Mouse (Mus musculus): Measurements from ENCODE around the gene Rps18.
"Not testable (repeated sequence)": the region's sequence is repeated elsewhere in the genome, so short reads cannot be mapped to it uniquely, and the experiment has no call there.

The Rps18 gene

DNA sequence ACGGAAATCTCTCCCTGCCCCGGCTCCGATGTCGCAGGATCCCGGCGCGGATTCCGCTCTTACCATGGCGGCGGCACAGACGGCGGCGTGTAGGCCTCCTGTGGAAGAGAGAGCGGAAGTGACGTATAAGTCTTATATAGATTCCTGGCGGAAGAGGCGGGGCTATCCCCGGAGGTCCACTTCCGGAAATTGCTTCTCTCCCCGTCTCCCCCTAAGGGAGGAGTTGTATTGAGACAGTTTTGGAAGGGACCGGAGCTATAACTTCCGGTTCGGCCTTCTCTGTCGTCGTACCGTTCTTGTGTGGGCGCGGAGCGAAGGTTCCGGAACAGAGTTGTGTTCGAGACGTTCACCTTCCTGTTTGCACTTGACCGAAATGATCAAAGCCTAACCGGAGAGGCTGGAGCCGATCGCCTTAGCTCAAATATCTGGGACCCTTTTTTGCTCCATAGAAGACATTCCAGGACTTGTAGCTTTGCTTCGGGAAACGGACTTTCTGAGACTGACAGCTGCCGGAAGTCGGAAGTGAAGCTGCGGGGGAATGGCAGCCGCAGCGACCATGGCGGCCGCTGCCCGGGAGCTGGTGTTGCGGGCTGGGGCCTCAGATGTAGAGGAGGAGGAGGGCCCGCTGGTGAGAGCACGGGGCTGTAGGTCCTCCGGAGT lies at the start of gene Rps18, which contains the start of gene Vps52:
Gene Rps18 (minus strand): TSS at position 447 of the 660 bp plus-strand sequence.
Gene Vps52 (plus strand): TSS at position 258 of the 660 bp plus-strand sequence.
- peak; percentile 91 for DNase-seq (ENCODE audit: low spot score)

DNA sequence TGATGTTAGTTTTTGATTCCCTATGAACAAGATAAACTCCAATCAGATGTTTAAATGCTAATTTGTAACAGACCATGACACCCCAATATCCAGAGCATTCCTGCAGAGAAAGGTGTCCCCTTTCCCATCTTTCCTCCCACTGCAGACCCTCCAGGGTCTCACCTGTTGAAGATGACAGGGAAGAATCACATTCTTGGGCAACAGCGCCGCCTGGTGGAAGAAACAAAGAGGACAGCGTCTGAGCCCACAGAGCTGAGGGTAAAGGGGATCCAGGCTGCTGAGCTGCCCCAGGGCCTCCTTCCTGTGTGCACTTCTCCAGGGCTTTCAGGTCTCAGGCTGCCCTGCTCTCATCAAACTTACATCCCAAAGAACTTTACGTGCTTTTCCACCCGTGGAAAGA lies 47.6 kb upstream of the Rps18 start:
- DNase-seq (ENCODE audit: low spot score): peak; percentile 30

DNA sequence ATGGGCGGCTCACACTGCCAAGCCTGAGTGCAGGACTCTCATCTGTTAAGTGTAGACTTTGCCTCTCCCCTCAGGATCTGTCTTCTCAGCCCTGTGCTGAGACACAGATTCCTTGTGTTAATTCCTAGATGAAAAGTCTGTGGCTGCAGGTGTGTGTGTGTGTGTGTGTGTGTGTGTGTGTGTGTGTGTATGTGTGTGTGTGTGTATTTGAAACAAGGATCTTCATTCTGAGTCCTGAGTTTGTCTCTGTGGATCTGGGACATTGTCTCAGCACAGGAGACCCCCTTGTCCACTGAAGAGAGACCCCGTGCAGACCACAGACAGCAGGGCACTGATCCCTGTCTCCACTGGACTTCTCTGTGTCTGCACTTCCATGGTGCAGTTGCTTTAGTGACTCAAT lies 45.0 kb upstream of the Rps18 start:
- DNase-seq (ENCODE audit: low spot score): not testable (repeated sequence)

DNA sequence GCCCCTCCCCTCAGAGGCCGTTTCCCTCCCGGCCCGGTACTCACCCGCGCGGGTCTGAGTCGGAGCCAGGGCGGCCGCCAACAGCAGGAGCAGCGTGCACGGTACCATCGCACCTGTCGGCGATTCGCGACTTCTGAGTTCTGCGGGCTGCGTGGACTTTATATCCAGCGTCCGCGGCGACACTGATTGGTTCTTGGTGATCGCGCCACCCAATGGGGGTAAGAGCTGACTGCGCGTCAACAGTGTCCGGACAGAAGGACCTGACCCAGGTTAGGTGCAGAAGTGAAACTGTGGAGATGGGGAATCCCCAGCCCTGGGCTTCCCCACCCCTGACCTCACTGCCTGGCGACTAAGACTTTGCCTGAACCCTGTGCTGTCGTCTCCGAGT lies 44.3 kb upstream of the Rps18 start, which contains the start of gene H2-K1:
Gene H2-K1 (minus strand): TSS at position 198 of the 388 bp plus-strand sequence.
- DNase-seq (ENCODE audit: low spot score): peak; percentile 90

DNA sequence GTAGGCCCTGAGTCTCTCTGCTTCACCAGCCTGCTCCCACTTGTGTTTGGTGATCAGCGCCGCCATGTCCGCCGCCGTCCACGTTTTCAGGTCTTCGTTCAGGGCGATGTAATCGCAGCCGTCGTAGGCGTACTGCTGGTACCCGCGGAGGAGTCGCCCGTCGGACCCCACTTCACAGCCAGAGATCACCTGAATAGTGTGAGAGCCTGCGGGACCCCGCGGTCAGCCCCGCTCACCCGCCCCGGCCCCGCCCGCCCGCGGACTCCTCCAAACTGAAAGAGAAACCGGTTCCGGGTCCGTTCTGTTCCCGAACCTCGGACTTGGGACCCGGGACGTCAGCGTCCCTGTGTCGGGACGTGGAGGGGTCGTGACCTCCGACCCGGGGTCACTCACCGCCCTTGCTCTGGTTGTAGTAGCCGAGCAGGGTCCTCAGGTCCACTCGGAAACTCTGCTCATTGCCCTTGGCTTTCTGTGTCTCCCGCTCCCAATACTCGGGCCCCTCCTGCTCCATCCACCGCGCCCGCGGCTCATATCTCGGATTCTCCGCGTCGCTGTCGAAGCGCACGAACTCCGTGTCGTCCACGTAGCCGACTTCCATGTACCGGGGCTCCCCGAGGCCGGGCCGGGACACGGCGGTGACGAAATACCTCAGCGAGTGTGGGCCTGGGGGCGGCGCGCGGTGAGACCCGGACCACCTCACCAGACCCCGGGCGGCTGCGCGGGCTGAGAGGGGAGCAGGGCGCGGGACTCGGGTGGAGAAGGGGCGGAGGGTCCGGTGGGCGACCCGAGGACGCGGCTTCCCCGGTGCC lies 43.7 kb upstream of the Rps18 start:
- DNase-seq (ENCODE audit: low spot score): peak; percentile 24

DNA sequence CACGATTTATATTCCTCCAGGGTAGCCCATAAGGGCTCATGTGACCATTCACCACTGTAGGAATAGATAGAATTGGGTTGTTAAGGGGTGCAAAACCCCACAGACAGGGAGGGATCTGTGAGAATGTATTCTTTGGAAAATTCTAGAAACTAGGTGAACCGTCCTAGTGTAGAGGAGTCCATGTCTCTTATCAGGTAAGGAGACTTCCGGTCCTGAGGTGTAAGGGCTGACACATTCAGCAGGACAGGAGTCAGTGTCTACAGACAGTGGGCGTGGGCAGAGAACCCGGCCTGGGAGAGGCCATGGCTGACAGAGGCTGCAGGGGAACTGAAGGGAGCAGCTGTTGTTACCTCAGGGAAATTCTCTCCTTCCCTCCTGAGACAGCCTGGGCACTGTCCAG lies 42.9 kb upstream of the Rps18 start:
- DNase-seq (ENCODE audit: low spot score): not testable (repeated sequence)

DNA sequence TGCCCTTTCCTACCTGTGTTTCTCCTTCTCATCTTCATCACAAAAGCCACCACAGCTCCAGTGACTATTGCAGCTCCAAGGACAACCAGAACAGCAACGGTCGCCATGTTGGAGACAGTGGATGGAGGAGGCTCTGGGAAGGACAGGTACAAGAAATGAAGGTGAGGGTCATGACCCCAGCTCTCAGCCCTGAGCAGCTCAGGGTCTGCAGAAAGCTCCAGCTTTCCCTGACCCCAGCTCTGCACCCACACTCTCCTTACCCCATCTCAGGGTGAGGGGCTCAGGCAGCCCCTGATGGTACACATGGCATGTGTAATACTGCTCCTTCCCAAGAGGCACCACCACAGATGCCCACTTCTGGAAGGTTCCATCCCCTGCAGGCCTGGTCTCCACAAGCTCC lies 41.2 kb upstream of the Rps18 start:
- DNase-seq (ENCODE audit: low spot score): not testable (repeated sequence)

DNA sequence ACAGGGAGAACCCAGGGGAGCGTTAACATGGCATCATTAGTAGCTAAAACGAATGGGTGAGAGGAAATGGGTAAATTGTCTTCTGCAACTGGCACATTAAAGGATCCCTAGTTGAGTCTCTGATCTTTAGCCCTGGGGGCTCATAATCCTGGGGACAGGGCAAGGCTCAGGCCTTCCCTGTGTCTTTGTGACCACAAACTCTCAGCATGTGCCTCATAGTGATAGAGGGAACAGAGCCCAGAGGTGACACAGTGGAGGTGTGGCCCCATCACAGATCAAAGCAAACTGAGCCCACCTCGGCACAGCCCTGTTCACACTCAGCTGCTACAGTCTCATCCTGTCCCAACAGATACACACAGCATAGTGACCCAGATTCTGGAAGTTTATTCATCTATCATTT lies 39.9 kb upstream of the Rps18 start:
- no peak for DNase-seq (ENCODE audit: low spot score)

DNA sequence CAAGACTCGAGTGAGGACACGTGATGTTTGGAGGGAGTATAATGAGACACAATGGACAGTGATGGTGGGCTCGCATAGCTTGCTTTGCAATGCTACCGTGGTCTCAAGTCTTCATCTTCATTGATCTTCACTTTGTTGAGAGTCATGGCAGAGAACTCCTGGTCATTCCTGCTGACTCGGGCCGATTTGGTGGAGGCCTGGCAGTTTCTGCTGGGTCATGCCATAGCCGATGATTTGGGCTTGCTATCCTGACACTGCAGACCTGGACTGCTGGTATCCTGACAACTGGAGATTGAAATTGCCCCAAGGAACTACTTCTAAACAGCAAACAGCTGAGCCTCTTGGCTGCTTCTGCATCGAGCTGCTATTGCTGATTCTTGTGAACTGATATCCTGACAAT lies 39.2 kb upstream of the Rps18 start:
- no peak for DNase-seq (ENCODE audit: low spot score)

DNA sequence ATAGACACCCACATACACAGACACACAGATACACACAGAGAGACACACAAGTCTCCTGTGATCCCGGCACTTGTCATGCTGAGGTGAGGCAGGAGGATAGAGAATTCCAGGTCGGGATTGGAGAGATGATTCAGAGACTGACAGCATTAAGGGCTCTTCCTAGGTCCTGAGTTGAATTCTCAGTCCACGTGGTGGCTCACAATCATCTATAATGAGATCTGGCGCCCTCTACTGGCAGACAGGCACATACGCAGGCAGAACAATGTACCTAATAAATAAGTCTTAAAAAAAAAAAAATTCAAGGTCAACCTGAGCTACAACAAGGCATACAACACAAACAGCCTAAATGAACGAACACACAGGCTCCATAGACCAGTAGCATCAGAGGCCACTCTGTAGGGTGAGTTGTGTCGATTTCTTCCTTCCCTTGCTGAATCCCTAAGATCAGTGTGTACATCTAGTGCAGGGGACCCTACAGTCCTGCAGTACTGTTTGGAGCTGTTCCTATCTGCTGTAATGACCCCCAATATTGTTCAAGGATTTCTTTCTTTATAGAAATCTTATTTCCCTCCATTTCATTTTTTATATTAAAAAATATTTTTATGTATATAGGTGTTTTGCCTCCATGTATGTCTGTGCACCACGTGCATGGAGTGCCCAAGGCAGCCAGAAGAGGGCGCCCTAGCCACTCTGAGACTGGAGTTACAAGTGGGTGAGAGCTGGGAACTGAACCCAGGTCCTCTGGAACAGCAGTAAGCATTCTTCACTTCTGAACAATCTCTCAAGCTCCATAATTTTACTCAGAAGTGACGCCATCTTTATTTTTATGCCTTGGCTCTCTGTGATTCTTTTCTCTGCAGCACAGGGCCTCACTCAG lies 36.2 kb upstream of the Rps18 start:
- DNase-seq (ENCODE audit: low spot score): peak; percentile 64

DNA sequence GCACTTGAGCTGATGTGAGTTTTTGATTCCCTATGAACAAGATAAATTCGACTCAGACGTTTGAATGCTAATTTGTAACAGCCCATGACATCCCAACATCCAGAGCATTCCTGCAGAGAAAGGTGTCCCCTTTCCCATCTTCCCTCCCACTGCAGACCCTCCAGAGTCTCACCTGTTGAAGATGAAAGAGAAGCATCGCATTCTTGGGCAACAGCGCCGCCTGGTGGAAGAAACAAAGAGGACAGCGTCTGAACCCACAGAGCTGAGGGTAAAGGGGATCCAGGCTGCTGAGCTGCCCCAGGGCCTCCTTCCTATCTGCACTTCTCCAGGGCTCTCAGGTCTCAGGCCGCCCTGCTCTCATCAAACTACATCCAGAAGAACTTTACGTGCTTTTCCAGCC lies 26.3 kb upstream of the Rps18 start:
- DNase-seq (ENCODE audit: low spot score): peak; percentile 53

DNA sequence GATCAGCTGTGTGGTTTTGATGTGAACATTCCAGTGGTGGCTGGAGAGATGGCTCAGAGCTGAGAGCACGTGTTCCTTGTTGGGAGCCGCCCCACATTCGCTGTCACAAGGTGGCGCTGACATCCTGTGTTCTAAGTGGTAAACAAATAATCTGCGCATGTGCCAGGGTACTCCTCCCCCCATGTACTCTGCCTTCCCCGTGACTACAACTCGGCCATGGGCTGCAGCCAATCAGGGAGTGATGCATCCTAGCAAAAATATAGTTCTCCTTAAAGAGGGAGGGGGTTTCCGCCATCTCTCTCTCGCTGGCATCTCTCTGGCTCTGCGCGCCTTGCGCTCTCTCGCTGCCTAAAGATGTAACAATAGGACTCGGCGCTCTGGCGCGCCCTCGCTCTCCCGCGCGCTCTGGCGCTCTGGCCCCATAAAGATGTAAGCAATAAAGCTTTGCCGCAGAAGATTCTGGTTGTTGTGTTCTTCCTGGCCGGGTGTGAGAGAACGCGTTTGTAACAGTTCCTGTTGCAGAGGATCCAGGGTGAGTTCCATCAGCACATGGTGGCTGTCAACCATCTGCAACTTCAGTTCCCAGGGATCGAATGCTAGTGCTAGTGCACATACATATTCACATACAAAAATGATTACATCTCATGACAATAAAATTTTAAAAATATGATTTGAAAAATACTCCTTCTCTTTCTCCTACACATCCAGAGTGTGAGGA lies 25.6 kb upstream of the Rps18 start:
- DNase-seq (ENCODE audit: low spot score): peak; percentile 62

DNA sequence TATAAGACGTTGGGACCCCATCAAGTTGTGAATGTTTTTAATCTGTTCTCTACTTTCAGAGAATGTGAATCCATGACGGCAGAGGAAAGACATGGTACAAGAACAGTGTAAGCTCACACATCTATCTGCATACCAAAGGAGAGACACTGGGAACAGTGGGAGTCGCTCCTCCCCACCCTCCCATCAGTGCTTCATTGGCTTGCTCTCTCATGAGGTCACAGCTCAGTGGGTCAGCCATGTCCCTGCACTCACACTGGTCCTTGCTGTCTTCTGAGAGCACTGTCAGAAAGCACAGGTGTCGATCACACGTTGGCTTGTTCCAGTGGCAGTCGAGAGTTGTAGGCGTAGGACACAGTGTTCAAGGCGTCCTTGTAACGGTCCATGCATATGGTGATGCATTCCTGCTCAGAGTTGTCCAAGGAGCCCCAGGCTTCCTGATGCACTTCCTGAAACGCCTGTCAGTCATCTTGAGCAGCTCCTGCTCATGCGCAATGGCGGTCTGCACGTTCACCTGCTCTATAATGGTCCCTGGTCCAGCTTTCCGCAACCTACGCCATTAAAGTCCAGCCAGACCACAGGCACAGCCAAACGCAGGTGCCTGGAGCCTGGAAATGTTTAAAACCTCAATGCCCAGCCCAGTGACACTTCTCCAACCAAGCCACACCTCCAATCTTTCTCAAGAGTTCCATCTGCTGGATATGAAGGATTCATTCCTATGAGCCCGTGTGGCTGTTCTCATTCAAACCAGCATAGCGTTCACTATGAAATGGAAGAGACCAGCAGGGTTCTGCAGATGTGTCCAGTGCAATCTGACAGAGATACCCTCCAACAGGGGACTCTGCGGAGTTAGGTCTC lies 24.6 kb upstream of the Rps18 start:
- no peak for DNase-seq (ENCODE audit: low spot score)

DNA sequence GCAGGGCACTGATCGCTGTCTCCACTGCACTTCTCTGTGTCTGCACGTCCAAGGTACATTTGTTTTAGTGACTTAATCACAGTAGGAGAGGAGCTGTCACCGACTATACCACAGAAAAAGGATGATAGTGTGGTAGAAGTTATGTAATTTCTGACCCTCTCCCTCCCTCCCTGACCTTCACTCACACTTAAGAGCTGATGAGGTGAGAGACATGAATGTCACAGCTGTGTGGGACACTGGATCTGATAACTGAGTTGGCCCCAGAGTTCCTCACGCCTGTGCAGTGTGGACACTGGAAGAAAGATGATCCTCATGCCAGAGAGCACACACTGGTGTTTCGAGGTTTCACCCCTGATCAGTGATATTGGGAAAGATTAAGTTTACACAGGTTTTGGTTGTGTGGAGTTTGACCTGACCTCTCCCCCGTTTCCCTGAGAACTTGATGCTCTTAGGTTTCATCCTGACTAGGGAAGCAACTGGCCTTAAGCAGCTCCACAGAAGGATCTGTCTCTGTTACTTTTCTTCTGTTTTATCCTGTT lies 23.8 kb upstream of the Rps18 start:
- DNase-seq (ENCODE audit: low spot score): no peak

DNA sequence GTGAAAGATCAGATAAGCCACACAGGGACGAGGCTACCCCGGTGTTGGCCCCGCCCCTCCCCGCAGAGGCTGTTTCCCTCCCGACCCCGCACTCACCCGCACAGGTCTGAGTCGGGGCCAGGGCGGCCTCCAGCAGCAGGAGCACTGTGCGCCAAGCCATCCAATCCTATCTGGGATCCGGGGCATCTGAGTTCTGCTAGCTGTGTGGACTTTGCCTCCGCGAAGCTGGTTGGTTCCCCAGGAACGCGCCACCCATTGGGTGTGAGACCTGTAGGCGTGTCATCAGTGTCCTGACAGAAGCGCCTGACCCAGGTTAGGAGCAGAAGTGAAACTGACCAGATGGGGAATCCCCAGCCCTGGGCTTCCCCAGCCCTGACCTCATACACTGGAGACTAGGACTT lies 22.8 kb upstream of the Rps18 start:
- DNase-seq (ENCODE audit: low spot score): peak; percentile 61

DNA sequence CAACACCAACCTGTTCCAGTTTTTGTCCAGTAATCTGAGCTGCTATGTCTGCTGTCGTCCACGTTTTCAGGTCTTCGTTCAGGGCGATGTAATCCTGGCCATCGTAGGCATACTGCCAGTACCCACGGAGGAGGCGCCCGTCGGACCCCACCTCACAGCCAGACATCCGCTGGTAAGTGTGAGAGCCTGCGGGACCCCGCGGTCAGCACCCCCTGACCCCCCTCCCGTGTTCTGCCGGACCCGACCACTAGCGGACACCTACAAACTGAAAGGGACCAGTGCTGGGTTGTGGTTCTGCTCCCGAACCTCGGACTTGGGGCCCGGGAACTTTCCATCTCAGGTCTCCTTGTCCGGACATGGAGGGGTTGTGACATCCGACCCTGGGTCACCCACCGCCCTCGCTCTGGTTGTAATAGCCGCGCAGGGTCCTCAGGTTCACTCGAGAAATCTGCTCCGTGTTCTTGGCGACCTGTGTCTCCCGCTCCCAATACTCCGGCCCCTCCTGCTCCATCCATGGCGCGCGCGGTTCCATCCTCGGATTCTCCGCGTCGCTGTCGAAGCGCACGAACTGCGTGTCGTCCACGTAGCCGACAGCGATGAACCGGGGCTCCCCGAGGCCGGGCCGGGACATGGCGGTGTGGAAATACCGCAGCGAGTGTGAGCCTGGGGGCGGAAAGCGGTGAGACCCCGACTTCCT lies 22.2 kb upstream of the Rps18 start:
- no peak for DNase-seq (ENCODE audit: low spot score)

DNA sequence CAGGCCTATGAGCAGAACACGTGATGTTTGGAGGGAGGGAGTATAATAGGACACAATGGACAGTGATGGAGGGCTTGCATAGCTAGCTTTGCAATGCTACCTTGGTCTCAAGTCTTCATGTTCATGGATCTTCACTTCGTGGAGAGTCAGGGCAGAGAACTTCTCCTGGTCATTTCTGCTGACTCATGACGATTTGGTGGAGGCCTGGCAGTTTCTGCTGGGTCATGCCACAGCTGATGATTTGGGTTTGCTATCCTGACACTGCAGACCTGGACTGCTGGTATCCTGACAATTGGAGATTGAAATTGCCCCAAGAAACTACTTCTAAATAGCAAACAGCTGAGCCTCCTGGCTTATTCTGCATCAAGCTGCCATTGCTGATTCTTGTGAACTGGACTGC lies 17.8 kb upstream of the Rps18 start:
- no peak for DNase-seq (ENCODE audit: low spot score)

DNA sequence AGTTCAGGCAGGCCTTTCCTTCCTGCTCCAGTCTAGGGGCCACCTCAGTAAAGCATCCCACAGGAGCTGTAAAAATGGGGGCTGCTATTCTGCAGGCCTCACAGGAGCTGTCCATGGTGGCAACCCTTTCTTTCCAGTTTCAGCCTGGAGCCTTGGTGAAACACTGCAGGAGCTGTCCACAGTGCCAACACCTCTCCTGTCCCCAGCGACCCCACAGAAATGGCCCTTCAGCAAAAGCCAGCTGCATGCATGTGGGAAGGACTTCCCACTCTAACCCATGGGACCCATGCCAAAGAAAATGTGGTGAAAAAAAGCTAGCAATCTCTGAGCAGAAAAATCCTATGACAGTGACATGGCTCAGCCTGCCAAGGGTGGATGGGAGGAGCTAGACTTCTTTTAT lies 16.9 kb upstream of the Rps18 start:
- DNase-seq (ENCODE audit: low spot score): no peak

DNA sequence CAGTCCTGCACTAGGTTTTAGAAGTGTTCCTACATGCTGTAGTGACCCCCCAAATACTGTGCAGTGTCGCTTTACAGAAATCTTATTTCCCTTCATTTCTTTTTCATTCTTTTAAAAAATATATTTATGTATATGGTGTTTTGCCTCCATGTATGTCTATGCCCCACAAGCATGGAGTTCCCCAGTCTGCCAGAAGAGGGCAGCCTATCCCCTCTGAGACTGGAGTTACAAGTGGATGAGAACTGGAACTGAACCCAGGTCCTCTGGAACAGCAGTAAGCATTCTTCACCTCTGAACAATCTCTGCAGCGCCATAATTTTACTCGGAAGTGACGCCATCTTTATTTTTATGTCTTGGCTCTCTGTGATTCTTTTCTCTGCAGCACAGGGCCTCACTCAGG lies 13.6 kb upstream of the Rps18 start:
- DNase-seq (ENCODE audit: low spot score): no peak

DNA sequence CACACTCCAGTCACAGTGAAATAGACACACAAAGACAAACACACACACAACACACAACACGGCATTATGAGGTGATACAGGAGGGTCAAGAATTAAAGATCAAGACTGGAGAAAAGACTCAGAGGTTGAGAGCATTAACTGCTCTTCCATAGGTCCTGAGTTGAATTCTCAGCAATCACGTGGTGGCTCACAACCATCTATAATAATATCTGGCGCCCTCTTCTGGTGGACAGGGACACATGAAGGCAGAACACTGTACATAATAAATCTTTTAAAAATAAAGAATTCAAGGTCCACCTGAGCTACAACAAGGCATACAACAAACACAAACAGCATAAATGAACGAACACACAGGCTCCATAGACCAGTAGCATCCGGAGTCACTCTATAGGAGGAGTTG lies 13.1 kb upstream of the Rps18 start:
- DNase-seq (ENCODE audit: low spot score): no peak

Measured in urinary bladder, postnatal 25 days (tissue).